Mouse (Mus musculus) E14TG2a.4 (cell line): ENCODE data around the gene Stoml1.

Experiments used
- CTCF ChIP-seq: conservative IDR thresholded peaks from 2 replicates; pipeline ENCODE4 v1.5.1; 2014; ENCODE audit warnings: low read length
- POU5F1 ChIP-seq: IDR thresholded peaks from 2 replicates; pipeline ENCODE4 v1.6.1; 2014; ENCODE audit warnings: low read length, borderline replicate concordance

DNA sequence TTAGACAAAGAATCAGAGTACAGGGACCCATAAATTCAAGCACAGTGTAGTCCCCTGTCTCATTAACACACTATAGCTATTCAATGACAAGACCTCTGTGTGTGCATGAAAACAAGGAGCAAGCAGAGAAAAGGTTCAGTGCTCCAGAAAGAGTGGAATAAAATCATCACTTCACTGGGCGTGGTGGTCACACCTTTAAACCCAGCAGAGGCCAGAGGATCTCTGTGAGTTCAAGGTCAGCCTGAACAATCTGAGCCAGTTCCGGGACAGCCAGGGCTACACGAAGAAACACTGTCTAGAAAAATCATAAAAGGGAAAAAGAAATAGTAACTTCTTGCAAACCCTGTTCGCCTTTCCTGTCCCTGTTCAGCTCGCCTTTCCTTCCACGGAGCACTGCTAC is 9.3 kb upstream of the Stoml1 start:
- TF ChIP-seq CTCF (no peak), POU5F1 (no peak)
